ENCODE assay signal across 10 mouse cellular contexts in the genomic region with DNA sequence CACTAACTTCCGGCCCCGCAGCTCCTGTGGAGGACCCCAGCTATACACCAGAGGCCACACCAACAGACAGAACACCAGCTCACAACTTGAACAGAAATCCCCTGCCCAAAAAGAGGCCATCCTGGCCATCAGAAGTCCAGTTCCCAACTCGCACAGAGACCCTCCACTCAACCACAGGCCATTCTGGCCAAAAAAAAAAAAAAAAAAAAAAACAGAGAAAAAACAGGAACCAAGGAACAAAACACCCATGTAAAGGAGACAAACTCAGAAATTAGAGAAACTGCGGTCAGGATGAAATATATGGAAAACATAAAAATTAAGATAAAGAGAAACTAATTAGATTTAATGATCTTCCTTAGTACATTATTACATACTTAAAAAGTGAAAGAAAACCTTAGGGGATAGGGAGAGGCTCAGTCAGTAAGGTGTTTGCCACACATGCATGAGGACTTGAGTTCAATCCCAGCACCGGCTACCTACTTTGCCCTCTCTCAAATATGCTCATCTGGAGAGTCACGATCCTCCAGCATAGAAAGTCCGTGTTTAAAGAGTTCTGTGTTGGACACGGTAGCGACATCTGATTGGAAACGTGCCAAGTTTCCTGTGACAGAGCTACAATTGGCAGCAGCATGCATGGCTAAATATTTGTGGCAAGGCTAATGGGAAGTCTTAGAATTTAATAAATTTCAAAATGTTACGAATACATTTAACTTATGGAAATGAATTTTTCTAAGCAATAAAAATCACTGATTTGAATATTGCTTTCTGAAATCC. TPM values are rescaled to one million over a fixed set of nuclear protein-coding genes. Genes with fewer than 3 reads are reported as not detected.
DNase-seq lines count a peak whose midpoint lies in the region; ATAC-seq lines count a peak whose summit lies in the region.
"Had no signal": no experiment of that assay in that cellular context is flagged by ENCODE, and none has a peak within 500 bp of the region (broad histone marks: within the 10 kb centered on the region; RNA-seq: fewer than 3 reads in every experiment).

No protein-coding gene starts in this region.

- no peaks in the 10 kb centered on the region for H3K36me3 ChIP-seq in kidney, embryonic 15.5 days
- H3K36me3 ChIP-seq: neural tube, embryonic 13.5 days had no signal

- H3K27me3 ChIP-seq in kidney, embryonic 15.5 days, result no peaks in the 10 kb centered on the region
- H3K27me3 ChIP-seq: neural tube, embryonic 13.5 days had no signal

- H3K4me3 ChIP-seq in kidney, embryonic 15.5 days (replicated peaks), result no peak overlapping the region
- H3K4me3 ChIP-seq: neural tube, embryonic 13.5 days had no signal

- no peak overlapping the region for H3K9ac ChIP-seq in kidney, embryonic 15.5 days
- H3K9ac ChIP-seq: neural tube, embryonic 13.5 days had no signal

- peak; percentile 38 to 47 for DNase-seq in cerebellum, postnatal 10 days
- DNase-seq in cerebellum, adult 9-10 months, result no peak
- DNase-seq in kidney, postnatal 14 days, result peak; percentile 19
- DNase-seq in cerebellum, adult 11 months, result no peak
- no peak for DNase-seq in frontal cortex, postnatal 25 days (ENCODE audit: low spot score in 2 of 2)
- DNase-seq: gastrocnemius, postnatal 10 days had no signal

- no peaks in the 10 kb centered on the region for H3K9me3 ChIP-seq in kidney, embryonic 15.5 days (replicated peaks)
- H3K9me3 ChIP-seq: neural tube, embryonic 13.5 days had no signal

- ATAC-seq in kidney, embryonic 15.5 days (replicated peaks; ENCODE audit: low FRiP score), result no peak
- peak; percentile 41 for ATAC-seq in common myeloid progenitor, adult 5-6 weeks (replicated peaks; ENCODE audit: low read depth, poor library complexity, severe bottlenecking)
- peak; percentile 45; the same call in 1 of the 2 replicates for ATAC-seq in megakaryocyte, adult 5-6 weeks (ENCODE audit: poor library complexity, severe bottlenecking)

- no peak overlapping the region for H3K27ac ChIP-seq in kidney, embryonic 15.5 days
- H3K27ac ChIP-seq: neural tube, embryonic 13.5 days had no signal

- H3K4me1 ChIP-seq in kidney, embryonic 15.5 days, result no peaks in the 10 kb centered on the region
- H3K4me1 ChIP-seq: neural tube, embryonic 13.5 days had no signal

- no peak overlapping the region for H3K4me2 ChIP-seq in kidney, embryonic 15.5 days
- H3K4me2 ChIP-seq: neural tube, embryonic 13.5 days had no signal

- 73% methylated on average over 11 of the region's 11 CpGs for WGBS in kidney, embryonic 15.5 days

RNA-seq across cellular contexts. Expression of a gene that starts 51.9 kb away (rescaled TPM):
- 4.3 and 5.3 TPM in 2 replicates for polyA plus RNA-seq in kidney, embryonic 15.5 days (2015; fragmentation: Nextera tagmentation; extraction: Ambion mirVana)
- 1.6 TPM in 2 replicates for total RNA-seq in common myeloid progenitor, adult 5-6 weeks (2017)
- total RNA-seq in megakaryocyte, adult 5-6 weeks (2015), result 5.2 and 7.4 TPM in 2 replicates
- total RNA-seq in megakaryocyte, adult 5-6 weeks (2017), result 3.8 and 6.7 TPM in 2 replicates

Comparison
In these comparisons a context has a peak if more than half of its experiments do, and no peak if none do; other contexts are left out.
1. DNase-seq: peak in cerebellum, postnatal 10 days (2 of 2) and kidney, postnatal 14 days (single experiment); none in cerebellum, adult 9-10 months (single experiment), cerebellum, adult 11 months (single experiment) and frontal cortex, postnatal 25 days (0 of 2).